Mouse (Mus musculus) E14TG2a.4 (cell line): ENCODE measurements around the gene Gm14137.

ENCODE experiments used
- CTCF ChIP-seq: conservative IDR thresholded peaks from 2 replicates; pipeline ENCODE4 v1.5.1; 2014; ENCODE audit warnings: low read length
- POU5F1 ChIP-seq: IDR thresholded peaks from 2 replicates; pipeline ENCODE4 v1.6.1; 2014; ENCODE audit warnings: low read length, borderline replicate concordance

- no peak for TF ChIP-seq CTCF
- TF ChIP-seq POU5F1, result no peak
Observed at GRCm38 (mm10) chr2:119167866-119168256, 6.4 kb upstream of the Gm14137 start.
